11 mouse cellular contexts compared by ENCODE assay signal in the genomic region with DNA sequence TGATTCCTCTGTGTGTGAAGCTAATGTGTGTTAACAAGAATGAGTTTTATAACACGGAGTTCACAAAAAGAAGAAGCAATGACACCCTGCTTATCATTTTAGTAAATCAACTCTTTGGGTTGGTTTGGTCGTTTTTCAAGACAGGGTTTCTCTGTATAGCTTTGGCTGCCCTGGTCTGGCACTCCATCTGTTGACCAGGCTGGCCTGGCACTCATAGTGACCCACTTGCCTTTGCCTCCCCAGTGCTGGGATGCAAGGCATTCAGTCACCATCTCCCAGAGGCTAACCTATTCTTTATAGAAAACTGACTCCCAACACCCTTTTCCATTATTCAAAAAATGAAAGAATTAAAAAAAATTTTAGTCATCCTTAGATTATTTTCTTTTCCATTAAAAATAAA.
DNase-seq lines count a peak whose midpoint lies in the region.
"Had no signal": no experiment of that assay in that cellular context is flagged by ENCODE, and none has a peak within 500 bp of the region (broad histone marks: within the 10 kb centered on the region; RNA-seq: fewer than 3 reads in every experiment).

No protein-coding gene starts in this region.

- DNase-seq in cerebellum, adult 11-12 months: peak; percentile 81
- peak; percentile 56 for DNase-seq in cerebellum, adult 8-10 months
- DNase-seq in cerebellum, postnatal 14 days: peak; percentile 48 to 62
- no peak for DNase-seq in adrenal gland, adult (ENCODE audit: inconsistent age in 2 of 2, low spot score in 1 of 2)
- DNase-seq in ovary, adult 18-20 months (ENCODE audit: low spot score): no peak
- no peak for DNase-seq in adipocyte (ENCODE audit: low spot score)
- DNase-seq: adrenal gland, postnatal 14 days; forebrain, postnatal 0 days; gastrocnemius, postnatal 25 days; heart, postnatal 36 days; kidney, adult 2 months had no signal

Comparison
In these comparisons a context has a peak if more than half of its experiments do, and no peak if none do; other contexts are left out.
1. DNase-seq: peak in cerebellum, adult 11-12 months (single experiment), cerebellum, adult 8-10 months (single experiment) and cerebellum, postnatal 14 days (2 of 2); none in adrenal gland, adult (0 of 2), ovary, adult 18-20 months (single experiment) and adipocyte (single experiment).